Mouse (Mus musculus): ENCODE measurements at regions not wholly inside any gene's neighbourhood (a gene's known extent, or its start where the extent isn't known, plus 50 kb on each side); places are given as distances from the start of the nearest gene placed in this dataset.
A peak's percentile ranks its signal among the peaks of the same experiment; 100 is the strongest.

- TF ChIP-seq POLR2A (IDR thresholded peaks at IDR 0.05; ENCODE audit: borderline replicate concordance, extremely low read depth, insufficient read depth, insufficient read length), result no peak
- Histone ChIP-seq H3K4me2 (replicated peaks; ENCODE audit: low read depth, low read length, severe bottlenecking) (no peak overlapping the region), H3K9me3 (ENCODE audit: control insufficient read depth, low read length) (no peaks in the 10 kb centered on the region), H3K4me1 (ENCODE audit: control insufficient read depth, insufficient read depth, low read length) (no peaks in the 10 kb centered on the region), H3K4me3 (replicated peaks; ENCODE audit: low read length) (no peak overlapping the region), H3K9ac (ENCODE audit: low read depth, low read length, severe bottlenecking) (no peak overlapping the region), H3K27me3 (ENCODE audit: control insufficient read depth, insufficient read depth, low read length) (no peaks in the 10 kb centered on the region), H3K36me3 (ENCODE audit: control insufficient read depth, insufficient read depth, low read length) (no peaks in the 10 kb centered on the region), H3K27ac (replicated peaks; ENCODE audit: low read depth, low read length) (no peak overlapping the region)
- 63% methylated on average over 8 of the region's 8 CpGs for WGBS
- 0 out of 2 replicates have a peak, but pooled peaks have one; percentile 60 for ATAC-seq (ENCODE audit: low FRiP score, low read depth)
- DNase-seq (ENCODE audit: low spot score), result peak; percentile 34
These were observed 77.9 kb upstream of the Grem2 start for GRCm38 (mm10) chr1:174999265-175000200.

- Histone ChIP-seq H3K27ac (replicated peaks; ENCODE audit: low read depth, low read length) (no peak overlapping the region), H3K4me2 (replicated peaks; ENCODE audit: low read depth, low read length, severe bottlenecking) (no peak overlapping the region), H3K4me3 (replicated peaks; ENCODE audit: low read length) (no peak overlapping the region), H3K9me3 (ENCODE audit: control insufficient read depth, low read length) (no peaks in the 10 kb centered on the region), H3K36me3 (ENCODE audit: control insufficient read depth, insufficient read depth, low read length) (no peaks in the 10 kb centered on the region), H3K9ac (ENCODE audit: low read depth, low read length, severe bottlenecking) (no peak overlapping the region), H3K27me3 (ENCODE audit: control insufficient read depth, insufficient read depth, low read length) (no peaks in the 10 kb centered on the region), H3K4me1 (ENCODE audit: control insufficient read depth, insufficient read depth, low read length) (no peaks in the 10 kb centered on the region)
- 82% methylated on average over 4 of the region's 4 CpGs for WGBS
- no peak for DNase-seq (ENCODE audit: low spot score)
- TF ChIP-seq POLR2A (IDR thresholded peaks at IDR 0.05; ENCODE audit: borderline replicate concordance, extremely low read depth, insufficient read depth, insufficient read length), result no peak
- no peak for ATAC-seq (ENCODE audit: low FRiP score, low read depth)
These were observed 70.9 kb upstream of the Grem2 start for GRCm38 (mm10) chr1:174992520-174992919.

- no peak for DNase-seq (ENCODE audit: low spot score)
- H3K27ac ChIP-seq (replicated peaks; ENCODE audit: low read depth, low read length), result no peak overlapping the region
- H3K36me3 ChIP-seq (ENCODE audit: control insufficient read depth, insufficient read depth, low read length), result no peaks in the 10 kb centered on the region
- 81% methylated on average over 5 of the region's 5 CpGs for WGBS
- H3K9me3 ChIP-seq (ENCODE audit: control insufficient read depth, low read length), result no peaks in the 10 kb centered on the region
- ATAC-seq (ENCODE audit: low FRiP score, low read depth), result no peak
- no peak overlapping the region for H3K4me3 ChIP-seq (replicated peaks; ENCODE audit: low read length)
- no peak overlapping the region for H3K9ac ChIP-seq (ENCODE audit: low read depth, low read length, severe bottlenecking)
- H3K27me3 ChIP-seq (ENCODE audit: control insufficient read depth, insufficient read depth, low read length), result no peaks in the 10 kb centered on the region
- TF ChIP-seq POLR2A (IDR thresholded peaks at IDR 0.05; ENCODE audit: borderline replicate concordance, extremely low read depth, insufficient read depth, insufficient read length), result no peak
- no peak overlapping the region for H3K4me2 ChIP-seq (replicated peaks; ENCODE audit: low read depth, low read length, severe bottlenecking)
- no peaks in the 10 kb centered on the region for H3K4me1 ChIP-seq (ENCODE audit: control insufficient read depth, insufficient read depth, low read length)
These were observed 67.0 kb upstream of the Grem2 start for GRCm38 (mm10) chr1:174988590-174988989.

- DNase-seq (ENCODE audit: low spot score) (peak; percentile 40), ATAC-seq (ENCODE audit: low FRiP score, low read depth) (peak; percentile 44; the same call in 1 of the 2 replicates)
- Histone ChIP-seq H3K4me3 (replicated peaks; ENCODE audit: low read length) (no peak overlapping the region), H3K27me3 (ENCODE audit: control insufficient read depth, insufficient read depth, low read length) (no peaks in the 10 kb centered on the region), H3K4me1 (ENCODE audit: control insufficient read depth, insufficient read depth, low read length) (0 out of 2 replicates have a peak, but pooled peaks cover 3% of the 10 kb centered on the region), H3K4me2 (replicated peaks; ENCODE audit: low read depth, low read length, severe bottlenecking) (no peak overlapping the region), H3K9me3 (ENCODE audit: control insufficient read depth, low read length) (no peaks in the 10 kb centered on the region), H3K27ac (replicated peaks; ENCODE audit: low read depth, low read length) (no peak overlapping the region), H3K36me3 (ENCODE audit: control insufficient read depth, insufficient read depth, low read length) (no peaks in the 10 kb centered on the region), H3K9ac (ENCODE audit: low read depth, low read length, severe bottlenecking) (no peak overlapping the region)
- no peak for TF ChIP-seq POLR2A (IDR thresholded peaks at IDR 0.05; ENCODE audit: borderline replicate concordance, extremely low read depth, insufficient read depth, insufficient read length)
- WGBS, result 39% methylated on average over 6 of the region's 6 CpGs
These were observed 50.3 kb upstream of the Grem2 start for GRCm38 (mm10) chr1:174971895-174972294.

Measured in limb, embryonic 14.5 days (tissue).